Mouse (Mus musculus): Measurements from ENCODE around the gene Jag2.

- no peak for TF ChIP-seq EP300 (IDR thresholded peaks at IDR 0.05)
- no peak for TF ChIP-seq CTCF (IDR thresholded peaks at IDR 0.05)
Measured at GRCm38 (mm10) chr12:112866467-112867080, 63.0 kb downstream of the Jag2 start.
